Mouse (Mus musculus) large intestine, adult 2 months (tissue): ENCODE measurements around the gene Csf2rb. TPM values are rescaled to one million over a fixed set of nuclear protein-coding genes. Genes with fewer than 3 reads are reported as not detected.
"Not testable (repeated sequence)": the region's sequence is repeated elsewhere in the genome, so short reads cannot be mapped to it uniquely, and the experiment has no call there.

ENCODE experiments used
- DNase-seq: peaks from one replicate; pipeline ENCODE4 v3.0.0-alpha.2; 2012; ENCODE audit warnings: low read depth, low spot score
- WGBS: fragments of 180-500 bp; shearing (Covaris S2); methylation state at CpG from one replicate; pipeline ENCODE4 v1.1.7; 2018; 5-methylcytosine and 5-hydroxymethylcytosine counted together
- polyA plus RNA-seq: library from polyadenylated mRNA; depleted of rRNA; stranded (reverse); fragments of >200 nt; gene quantifications from 2 replicates; pipeline ENCODE4 v1.2.3, GENCODE M21; 2012

The Csf2rb gene
- polyA plus RNA-seq, 1 experiment: 7.4 TPM

GRCm38 (mm10) chr15:78324294-78324693, 1.3 kb upstream of the Csf2rb start:
- WGBS: 81% methylated on average over 2 of the region's 2 CpGs

GRCm38 (mm10) chr15:78326747-78327146, 1.2 kb downstream of the Csf2rb start:
- no peak for DNase-seq
- WGBS: 86% methylated on average over 10 of the region's 10 CpGs

More at GRCm38 (mm10) chr15:78324294-78324693, 1.3 kb upstream of the Csf2rb start:
- no peak for DNase-seq

GRCm38 (mm10) chr15:78327753-78328341, 2.3 kb downstream of the Csf2rb start:
- 72% methylated on average over 6 of the region's 6 CpGs for WGBS
- not testable (repeated sequence) for DNase-seq

GRCm38 (mm10) chr15:78328520-78329097, 3.1 kb downstream of the Csf2rb start:
- 80% methylated on average over 3 of the region's 3 CpGs for WGBS
- DNase-seq: no peak

GRCm38 (mm10) chr15:78329972-78330371, 4.4 kb downstream of the Csf2rb start:
- WGBS: 69% methylated on average over 6 of the region's 6 CpGs
- not testable (repeated sequence) for DNase-seq

GRCm38 (mm10) chr15:78330706-78331105, 5.2 kb downstream of the Csf2rb start:
- WGBS: 87% methylated on average over 4 of the region's 4 CpGs
- DNase-seq: no peak

GRCm38 (mm10) chr15:78331523-78332340, 6.2 kb downstream of the Csf2rb start:
- no peak for DNase-seq
- WGBS: 46% methylated on average over 5 of the region's 5 CpGs

- DNase-seq: no peak
- 59% methylated on average over 6 of the region's 6 CpGs for WGBS
Observed at GRCm38 (mm10) chr15:78332981-78333380, 7.4 kb downstream of the Csf2rb start.

- 87% methylated on average over 3 of the region's 3 CpGs for WGBS
- no peak for DNase-seq
Observed at GRCm38 (mm10) chr15:78334380-78334779, 8.8 kb downstream of the Csf2rb start.

- WGBS: 28% methylated on average over 7 of the region's 7 CpGs
- DNase-seq: not testable (repeated sequence)
Observed at GRCm38 (mm10) chr15:78339627-78340423, 14.3 kb downstream of the Csf2rb start.

GRCm38 (mm10) chr15:78340919-78341318, 15.4 kb downstream of the Csf2rb start:
- DNase-seq: not testable (repeated sequence)
- WGBS: 41% methylated on average over 7 of the region's 7 CpGs

GRCm38 (mm10) chr15:78343683-78344082, 18.1 kb downstream of the Csf2rb start:
- DNase-seq: no peak
- 8% methylated on average over 1 of the region's 1 CpGs for WGBS

- no peak for DNase-seq
- 81% methylated on average over 3 of the region's 3 CpGs for WGBS
Observed at GRCm38 (mm10) chr15:78344567-78344966, 19.0 kb downstream of the Csf2rb start.

- no peak for DNase-seq
- WGBS: 44% methylated on average over 3 of the region's 3 CpGs
Observed at GRCm38 (mm10) chr15:78351586-78352165, 26.1 kb downstream of the Csf2rb start.

GRCm38 (mm10) chr15:78354958-78355357, 29.4 kb downstream of the Csf2rb start:
- DNase-seq: no peak
- 0% methylated on average over 1 of the region's 1 CpGs for WGBS

- no peak for DNase-seq
- 83% methylated on average over 5 of the region's 5 CpGs for WGBS
Observed at GRCm38 (mm10) chr15:78355548-78355947, 30.0 kb downstream of the Csf2rb start.

- 12% methylated on average over 2 of the region's 2 CpGs for WGBS
- DNase-seq: no peak
Observed at GRCm38 (mm10) chr15:78365916-78366315, 40.4 kb downstream of the Csf2rb start.

- DNase-seq: no peak
- 44% methylated on average over 8 of the region's 8 CpGs for WGBS
Observed at GRCm38 (mm10) chr15:78366875-78367274, 41.3 kb downstream of the Csf2rb start.

- DNase-seq: no peak
- 65% methylated on average over 3 of the region's 3 CpGs for WGBS
Observed at GRCm38 (mm10) chr15:78367811-78368210, 42.3 kb downstream of the Csf2rb start.
